Mouse (Mus musculus) heart, embryonic 14.5 days (tissue): ENCODE results near the gene Med29. TPM values are rescaled to one million over a fixed set of nuclear protein-coding genes. Genes with fewer than 3 reads are reported as not detected.

Experiments used
- polyA plus RNA-seq: library from polyadenylated mRNA; unstranded; fragments of >200 nt; fragmentation: Nextera tagmentation; extraction: Ambion mirVana; gene quantifications from 2 replicates; pipeline ENCODE4 v1.2.1, GENCODE M21; 2014

The Med29 gene
- polyA plus RNA-seq, 1 experiment from 2014 or later = 57.7 TPM

Other genes with a start within 250 kb of the Med29 start
- 20.1 and 23.1 TPM in 2 replicates for gene Fbl, start 223.0 kb downstream of the Med29 start, polyA plus RNA-seq
- 10.7 and 11.7 TPM in 2 replicates for gene Dyrk1b, start 213.2 kb downstream of the Med29 start, polyA plus RNA-seq
- gene Eid2, start 124.8 kb downstream of the Med29 start, polyA plus RNA-seq = 8.4 and 10.3 TPM in 2 replicates
- gene Eid2b, start 115.0 kb downstream of the Med29 start, polyA plus RNA-seq = 6.7 and 8.4 TPM in 2 replicates
- gene Selenov, start 101.5 kb downstream of the Med29 start, polyA plus RNA-seq = not detected in 2 replicates
- 0.14 TPM in 1 of 2 replicates, not detected in the other for gene Dll3, start 90.5 kb downstream of the Med29 start, polyA plus RNA-seq
- gene Timm50, start 80.6 kb downstream of the Med29 start, polyA plus RNA-seq = 119 and 131 TPM in 2 replicates
- 47.9 and 48.0 TPM in 2 replicates for gene Supt5, start 54.0 kb downstream of the Med29 start, polyA plus RNA-seq
- 731 and 789 TPM in 2 replicates for gene Rps16, start 42.1 kb downstream of the Med29 start, polyA plus RNA-seq
- 32.9 and 35.6 TPM in 2 replicates for gene Plekhg2, start 20.1 kb downstream of the Med29 start, polyA plus RNA-seq
- gene Zfp36, start 12.5 kb downstream of the Med29 start, polyA plus RNA-seq = 10.1 and 12.2 TPM in 2 replicates
- 61.9 and 62.5 TPM in 2 replicates for gene Paf1, start 243 bp upstream of the Med29 start, polyA plus RNA-seq
- 8.4 and 8.6 TPM in 2 replicates for gene Gmfg, start 44.7 kb upstream of the Med29 start, polyA plus RNA-seq
- 1.6 and 2.1 TPM in 2 replicates for gene Lrfn1, start 59.3 kb upstream of the Med29 start, polyA plus RNA-seq
- gene Ifnl2, start 117.7 kb upstream of the Med29 start, polyA plus RNA-seq = not detected in 2 replicates
- not detected in 2 replicates for gene Ifnl3, start 130.1 kb upstream of the Med29 start, polyA plus RNA-seq
- gene Sycn, start 148.2 kb upstream of the Med29 start, polyA plus RNA-seq = not detected in 2 replicates
- not detected in 2 replicates for gene Nccrp1, start 154.5 kb upstream of the Med29 start, polyA plus RNA-seq
- 23.5 and 25.2 TPM in 2 replicates for gene Samd4b, start 205.4 kb upstream of the Med29 start, polyA plus RNA-seq
- gene Pak4, start 205.5 kb upstream of the Med29 start, polyA plus RNA-seq = 21.1 and 22.1 TPM in 2 replicates
- gene Acp7, start 238.6 kb upstream of the Med29 start, polyA plus RNA-seq = not detected in 2 replicates